Mouse (Mus musculus): Measurements from ENCODE around the gene Arhgap4.

Gene Arhgap4

GRCm38 (mm10) chrX:73914827-73915703 lies 6.6 kb downstream of the Arhgap4 start:
- DNase-seq (ENCODE audit: low spot score in 2 of 2): peak; percentile 79 to 91

- no peak for DNase-seq (ENCODE audit: low spot score in 2 of 2)
Observed at GRCm38 (mm10) chrX:73911588-73911987, 10.1 kb downstream of the Arhgap4 start.

- DNase-seq (ENCODE audit: low spot score in 2 of 2): no peak
Observed at GRCm38 (mm10) chrX:73911156-73911555, 10.5 kb downstream of the Arhgap4 start.

GRCm38 (mm10) chrX:73910451-73910850 lies 11.2 kb downstream of the Arhgap4 start:
- no peak for DNase-seq (ENCODE audit: low spot score in 2 of 2)

- DNase-seq (ENCODE audit: low spot score in 2 of 2): no peak
Observed at GRCm38 (mm10) chrX:73910049-73910448, 11.6 kb downstream of the Arhgap4 start.

GRCm38 (mm10) chrX:73897959-73898358 lies 23.7 kb downstream of the Arhgap4 start:
- no peak for DNase-seq (ENCODE audit: low spot score in 2 of 2)

- DNase-seq (ENCODE audit: low spot score in 2 of 2): peak; percentile 36 to 45
Observed at GRCm38 (mm10) chrX:73895719-73896118, 26.0 kb downstream of the Arhgap4 start, which contains the start of gene L1cam. Gene L1cam, minus strand, starts transcription at chrX:73896105.

- DNase-seq (ENCODE audit: low spot score in 2 of 2): no peak
Observed at GRCm38 (mm10) chrX:73892833-73893232, 28.8 kb downstream of the Arhgap4 start.

- DNase-seq (ENCODE audit: low spot score in 2 of 2): no peak
Observed at GRCm38 (mm10) chrX:73891551-73892152, 30.0 kb downstream of the Arhgap4 start, which contains the start of gene Avpr2. Gene Avpr2, plus strand, starts transcription at chrX:73892102.

- DNase-seq (ENCODE audit: low spot score in 2 of 2): no peak
Observed at GRCm38 (mm10) chrX:73881463-73881862, 40.2 kb downstream of the Arhgap4 start.

GRCm38 (mm10) chrX:73881036-73881427 lies 40.6 kb downstream of the Arhgap4 start:
- DNase-seq (ENCODE audit: low spot score in 2 of 2): no peak

- DNase-seq (ENCODE audit: low spot score in 2 of 2): no peak
Observed at GRCm38 (mm10) chrX:73880194-73881035, 41.3 kb downstream of the Arhgap4 start.

GRCm38 (mm10) chrX:73877014-73877413 lies 44.7 kb downstream of the Arhgap4 start:
- DNase-seq (ENCODE audit: low spot score in 2 of 2): no peak

GRCm38 (mm10) chrX:73875881-73876280 lies 45.8 kb downstream of the Arhgap4 start:
- no peak for DNase-seq (ENCODE audit: low spot score in 2 of 2)

GRCm38 (mm10) chrX:73871956-73872355 lies 49.7 kb downstream of the Arhgap4 start:
- DNase-seq (ENCODE audit: low spot score in 2 of 2): no peak

- no peak for DNase-seq (ENCODE audit: low spot score in 2 of 2)
Observed at GRCm38 (mm10) chrX:73871474-73871873, 50.2 kb downstream of the Arhgap4 start.

- DNase-seq (ENCODE audit: low spot score in 2 of 2): no peak
Observed at GRCm38 (mm10) chrX:73869334-73869733, 52.3 kb downstream of the Arhgap4 start.

- DNase-seq (ENCODE audit: low spot score in 2 of 2): no peak
Observed at GRCm38 (mm10) chrX:73867852-73868251, 53.8 kb downstream of the Arhgap4 start.

- DNase-seq (ENCODE audit: low spot score in 2 of 2): no peak
Observed at GRCm38 (mm10) chrX:73867256-73867655, 54.4 kb downstream of the Arhgap4 start.

- no peak for DNase-seq (ENCODE audit: low spot score in 2 of 2)
Observed at GRCm38 (mm10) chrX:73864692-73865091, 57.0 kb downstream of the Arhgap4 start.

- DNase-seq (ENCODE audit: low spot score in 2 of 2): no peak
Observed at GRCm38 (mm10) chrX:73855087-73855408, 66.6 kb downstream of the Arhgap4 start.

Measured in frontal cortex, postnatal 36 days (tissue).